Mouse (Mus musculus) MEL (cell line): ENCODE data around the gene Klk1b4. TPM values are rescaled to one million over a fixed set of nuclear protein-coding genes. Genes with fewer than 3 reads are reported as not detected.

Source experiments
- DNase-seq: peaks from one replicate; pipeline ENCODE4 v3.0.0; 2011; ENCODE audit warnings: low read depth, low spot score
- H3K27ac ChIP-seq: 2 replicates; pipeline ENCODE4 v1.5.1; 2012; ENCODE audit warnings: low read depth, mild to moderate bottlenecking, control low read depth, low read length, moderate library complexity; ENCODE audit not compliant: control insufficient read depth
- H3K27me3 ChIP-seq, 2 experiments: fragments of 150-350 bp in 1 of 2; sonication (generic) in 1 of 2; 2 replicates each; pipeline ENCODE4 v1.6.1; 2012; ENCODE audit warnings: low read length in 2 of 2, mild to moderate bottlenecking in 2 of 2, improper control_type of control experiment in 1 of 2, moderate library complexity in 1 of 2; ENCODE audit not compliant: insufficient read depth in 2 of 2, control insufficient read depth in 1 of 2
- H3K36me3 ChIP-seq, 2 experiments: 2 replicates each; pipeline ENCODE4 v1.6.1; 2012 to 2014; ENCODE audit warnings: low read length in 2 of 2, improper control_type of control experiment in 1 of 2, inconsistent platforms in 1 of 2, mild to moderate bottlenecking in 1 of 2; ENCODE audit not compliant: insufficient read depth in 2 of 2, control insufficient read depth in 1 of 2
- H3K4me1 ChIP-seq, 2 experiments: fragments of 150-350 bp in 1 of 2; sonication (generic) in 1 of 2; 2 replicates each; pipeline ENCODE4 v1.6.1; 2012; ENCODE audit warnings: low read length in 2 of 2, improper control_type of control experiment in 1 of 2, mild to moderate bottlenecking in 1 of 2; ENCODE audit not compliant: insufficient read depth in 2 of 2, control insufficient read depth in 1 of 2
- H3K4me3 ChIP-seq, 2 experiments: fragments of 150-350 bp in 1 of 2; sonication (generic) in 1 of 2; 2 replicates each; pipeline ENCODE4 v1.5.1; 2012; ENCODE audit warnings: low read depth in 2 of 2, low read length in 2 of 2, mild to moderate bottlenecking in 2 of 2, moderate library complexity in 2 of 2, control low read depth in 1 of 2, improper control_type of control experiment in 1 of 2; ENCODE audit not compliant: control insufficient read depth in 1 of 2, insufficient read depth in 1 of 2
- H3K79me2 ChIP-seq: 2 replicates; pipeline ENCODE4 v1.6.1; 2012; ENCODE audit warnings: mild to moderate bottlenecking, low read length, moderate library complexity; ENCODE audit not compliant: control insufficient read depth, poor library complexity, insufficient read depth
- H3K9ac ChIP-seq: 2 replicates; pipeline ENCODE4 v1.6.1; 2012; ENCODE audit warnings: low read depth, mild to moderate bottlenecking, control low read depth, low read length, moderate library complexity; ENCODE audit not compliant: control insufficient read depth, poor library complexity, severe bottlenecking
- H3K9me3 ChIP-seq: fragments of 150-350 bp; sonication (generic); replicated peaks from 2 replicates; pipeline ENCODE4 v1.6.1; 2012; ENCODE audit warnings: mild to moderate bottlenecking, low read length, improper control_type of control experiment, moderate library complexity; ENCODE audit not compliant: insufficient read depth
- BHLHE40 ChIP-seq: IDR thresholded peaks from 2 replicates; pipeline ENCODE4 v1.6.1; 2012; ENCODE audit warnings: low read depth, mild to moderate bottlenecking, inconsistent platforms, low read length, improper control_type of control experiment, borderline replicate concordance
- ELF1 ChIP-seq: IDR thresholded peaks from 2 replicates; pipeline ENCODE4 v1.6.1; 2014; ENCODE audit warnings: low read depth, mild to moderate bottlenecking, inconsistent platforms, low read length, improper control_type of control experiment, moderate library complexity
- NELFE ChIP-seq: IDR thresholded peaks from 2 replicates; pipeline ENCODE4 v1.6.1; 2011; ENCODE audit warnings: low read depth, low read length, improper control_type of control experiment
- POLR2AphosphoS2 ChIP-seq: IDR thresholded peaks from 2 replicates; pipeline ENCODE4 v1.6.1; 2011; ENCODE audit warnings: low read length, improper control_type of control experiment
- POLR2AphosphoS5 ChIP-seq: IDR thresholded peaks from 2 replicates; pipeline ENCODE4 v1.6.1; 2012; ENCODE audit warnings: low read depth, borderline replicate concordance, mild to moderate bottlenecking, inconsistent platforms, low read length, moderate library complexity, mixed read lengths
- RCOR1 ChIP-seq: IDR thresholded peaks from 2 replicates; pipeline ENCODE4 v1.6.1; 2012; ENCODE audit warnings: low read depth, mild to moderate bottlenecking, inconsistent platforms, low read length, improper control_type of control experiment
- SIN3A ChIP-seq: IDR thresholded peaks from 2 replicates; pipeline ENCODE4 v1.6.1; 2012; ENCODE audit warnings: low read length, improper control_type of control experiment, inconsistent platforms
- SMC3 ChIP-seq: IDR thresholded peaks from 2 replicates; pipeline ENCODE4 v1.6.1; 2011; ENCODE audit warnings: low read depth, low read length, improper control_type of control experiment
- UBTF ChIP-seq: IDR thresholded peaks from 2 replicates; pipeline ENCODE4 v1.6.1; 2012; ENCODE audit warnings: low read depth, mild to moderate bottlenecking, inconsistent platforms, low read length, improper control_type of control experiment, moderate library complexity, borderline replicate concordance; ENCODE audit not compliant: insufficient read depth
- ZMIZ1 ChIP-seq: IDR thresholded peaks from 2 replicates; pipeline ENCODE4 v1.6.1; 2012; ENCODE audit warnings: low read depth, mild to moderate bottlenecking, inconsistent platforms, low read length, improper control_type of control experiment, moderate library complexity
- polyA plus RNA-seq, 2 experiments: library from polyadenylated mRNA; stranded (reverse) in 1 of 2; unstranded in 1 of 2; fragments of >175 nt in 1 of 2; fragments of >200 nt in 1 of 2; gene quantifications; 2 replicates each; pipeline versions ENCODE4 v1.2.1 to v1.2.4; 2012; ENCODE audit warnings: low replicate concordance in 2 of 2, low read depth in 1 of 2; ENCODE audit not compliant: insufficient read length in 2 of 2, insufficient read depth in 1 of 2, missing spikeins in 1 of 2
- total RNA-seq: library from RNA; depleted of rRNA; stranded (reverse); fragments of 300-350 nt; gene quantifications from 2 replicates; pipeline ENCODE4 v1.2.3, GENCODE M21; 2012; rRNA removed

Klk1b4 gene
- total and polyA plus RNA-seq, 3 experiments, result not detected

DNA sequence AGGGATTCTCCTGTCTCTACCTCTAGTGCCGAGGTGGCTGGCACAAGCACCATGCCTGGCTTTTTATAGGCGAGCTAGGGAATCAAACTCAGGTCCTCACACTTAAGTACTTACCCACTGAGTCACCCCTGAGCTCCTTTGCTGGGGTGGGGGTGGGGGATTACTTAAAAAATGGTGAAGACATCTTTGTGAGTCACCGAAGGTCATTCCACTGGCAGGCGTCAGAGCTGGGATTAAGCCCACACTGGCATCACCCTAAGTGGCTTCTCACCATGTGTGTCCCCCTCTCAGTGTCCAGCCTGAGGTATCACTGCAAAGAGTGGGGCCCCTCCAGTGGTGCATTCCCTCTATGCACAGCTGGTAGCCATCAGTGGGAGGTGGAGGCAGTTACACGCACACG, 53.2 kb downstream of the Klk1b4 start:
- H3K79me2 ChIP-seq, result no peaks in the 10 kb centered on the region
- no peaks in the 10 kb centered on the region for H3K9me3 ChIP-seq
- H3K4me1 ChIP-seq, result no peaks in the 10 kb centered on the region
- no peak overlapping the region for H3K9ac ChIP-seq
- no peaks in the 10 kb centered on the region for H3K36me3 ChIP-seq
- H3K27me3 ChIP-seq, result no peaks in the 10 kb centered on the region
- TF ChIP-seq ELF1 (no peak), UBTF (no peak), BHLHE40 (no peak), ZMIZ1 (no peak), RCOR1 (no peak), POLR2AphosphoS2 (no peak)
- no peak overlapping the region for H3K4me3 ChIP-seq
- H3K27ac ChIP-seq, result no peak overlapping the region
- DNase-seq, result no peak

DNA sequence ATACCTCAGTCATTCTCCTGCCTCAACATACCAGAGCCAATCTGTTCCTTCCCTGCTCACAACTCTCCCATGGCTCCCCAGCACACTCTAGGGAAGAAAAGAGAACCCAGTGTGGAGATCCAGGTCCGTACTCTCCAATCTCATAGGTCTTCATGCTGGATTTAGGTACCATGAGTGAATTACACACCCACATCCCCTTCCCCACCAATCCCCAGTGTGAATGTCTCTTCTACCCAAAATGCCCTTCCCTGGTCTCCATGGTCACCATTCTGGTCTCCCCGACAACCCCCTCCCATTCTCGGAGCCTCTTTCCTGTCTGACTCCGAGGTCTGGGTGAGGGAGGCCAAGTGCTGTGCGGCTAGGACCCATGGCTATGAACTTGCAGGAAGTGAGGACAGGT, 53.9 kb downstream of the Klk1b4 start, which contains the start of gene Gm15517:
Gm15517 (plus strand) TSS at position 301 of the 400 bp plus-strand sequence.
- no peak for DNase-seq
- H3K9me3 ChIP-seq, result no peaks in the 10 kb centered on the region
- no peaks in the 10 kb centered on the region for H3K36me3 ChIP-seq
- H3K27ac ChIP-seq, result no peak within 1 kb of the TSS
- no peak within 1 kb of the TSS for H3K4me3 ChIP-seq
- no peak within 1 kb of the TSS for H3K9ac ChIP-seq
- H3K4me1 ChIP-seq, result no peaks in the 10 kb centered on the region
- no peaks in the 10 kb centered on the region for H3K27me3 ChIP-seq
- H3K79me2 ChIP-seq, result no peaks in the 10 kb centered on the region
- TF ChIP-seq SIN3A (no peak), NELFE (no peak), POLR2AphosphoS5 (no peak), POLR2AphosphoS2 (no peak), SMC3 (no peak), BHLHE40 (no peak)
- TF ChIP-seq, all 39 proteins: peak for 0

Other genes starting within 250 kb of the Klk1b4 start
- not detected in 2 replicates for gene Klk1b1, start 240.7 kb upstream of the Klk1b4 start, total RNA-seq
- not detected for gene Klk1b1, start 240.7 kb upstream of the Klk1b4 start, polyA plus RNA-seq
- not detected in 2 replicates for gene Klk1b9, start 231.4 kb upstream of the Klk1b4 start, total RNA-seq
- gene Klk1b9, start 231.4 kb upstream of the Klk1b4 start, polyA plus RNA-seq, result not detected
- not detected in 2 replicates for gene Klk1b11, start 211.6 kb upstream of the Klk1b4 start, total RNA-seq
- not detected for gene Klk1b11, start 211.6 kb upstream of the Klk1b4 start, polyA plus RNA-seq
- not detected in 2 replicates for gene Klk1b26, start 195.3 kb upstream of the Klk1b4 start, total RNA-seq
- not detected for gene Klk1b26, start 195.3 kb upstream of the Klk1b4 start, polyA plus RNA-seq
- not detected in 2 replicates for gene Klk1b27, start 155.1 kb upstream of the Klk1b4 start, total RNA-seq
- gene Klk1b27, start 155.1 kb upstream of the Klk1b4 start, polyA plus RNA-seq, result not detected
- not detected in 2 replicates for gene Klk1b21, start 105.1 kb upstream of the Klk1b4 start, total RNA-seq
- not detected for gene Klk1b21, start 105.1 kb upstream of the Klk1b4 start, polyA plus RNA-seq
- gene Klk1b22, start 94.8 kb upstream of the Klk1b4 start, total RNA-seq, result not detected in 2 replicates
- gene Klk1b22, start 94.8 kb upstream of the Klk1b4 start, polyA plus RNA-seq, result not detected
- gene Klk1b16, start 70.7 kb upstream of the Klk1b4 start, total RNA-seq, result not detected in 2 replicates
- gene Klk1b16, start 70.7 kb upstream of the Klk1b4 start, polyA plus RNA-seq, result not detected
- not detected in 2 replicates for gene Klk1b24, start 19.2 kb upstream of the Klk1b4 start, total RNA-seq
- gene Klk1b24, start 19.2 kb upstream of the Klk1b4 start, polyA plus RNA-seq, result not detected
- not detected in 2 replicates for gene Klk1b3, start 9.2 kb upstream of the Klk1b4 start, total RNA-seq
- gene Klk1b3, start 9.2 kb upstream of the Klk1b4 start, polyA plus RNA-seq, result not detected
- not detected in 2 replicates for gene Klk1b5, start 8.5 kb downstream of the Klk1b4 start, total RNA-seq
- gene Klk1b5, start 8.5 kb downstream of the Klk1b4 start, polyA plus RNA-seq, result not detected
- not detected in 2 replicates for gene Klk1, start 17.9 kb downstream of the Klk1b4 start, total RNA-seq
- gene Klk1, start 17.9 kb downstream of the Klk1b4 start, polyA plus RNA-seq, result not detected
- not detected in 2 replicates for gene Gm36864, start 28.7 kb downstream of the Klk1b4 start, total RNA-seq
- under 1 TPM in 1 of 2 experiments, not detected in 1; 0.08 TPM for gene Gm36864, start 28.7 kb downstream of the Klk1b4 start, polyA plus RNA-seq
- gene 1700028J19Rik, start 39.3 kb downstream of the Klk1b4 start, total RNA-seq, result 0.46 and 0.62 TPM in 2 replicates
- 1 to 10 TPM in 1 of 2 experiments, not detected in 1; 1.2 TPM for gene 1700028J19Rik, start 39.3 kb downstream of the Klk1b4 start, polyA plus RNA-seq
- gene 2410002F23Rik, start 39.3 kb downstream of the Klk1b4 start, total RNA-seq, result 89.1 and 148 TPM in 2 replicates
- gene 2410002F23Rik, start 39.3 kb downstream of the Klk1b4 start, polyA plus RNA-seq, result 100 to 1,000 TPM; 174 to 841 TPM
- 0.10 and 0.12 TPM in 2 replicates for gene Acp4, start 49.9 kb downstream of the Klk1b4 start, total RNA-seq
- gene Acp4, start 49.9 kb downstream of the Klk1b4 start, polyA plus RNA-seq, result under 1 TPM in 1 of 2 experiments, not detected in 1; 0.14 TPM
- not detected in 2 replicates for gene Gm15517, start 54.0 kb downstream of the Klk1b4 start, total RNA-seq
- gene Gm15517, start 54.0 kb downstream of the Klk1b4 start, polyA plus RNA-seq, result not detected
- 0.33 and 0.39 TPM in 2 replicates for gene Clec11a, start 99.5 kb downstream of the Klk1b4 start, total RNA-seq
- under 1 TPM in 1 of 2 experiments, not detected in 1; 0.33 TPM for gene Clec11a, start 99.5 kb downstream of the Klk1b4 start, polyA plus RNA-seq
- gene Shank1, start 102.8 kb downstream of the Klk1b4 start, total RNA-seq, result 0.12 and 0.29 TPM in 2 replicates
- 1 to 10 TPM in 1 of 2 experiments, not detected in 1; 3.9 TPM for gene Shank1, start 102.8 kb downstream of the Klk1b4 start, polyA plus RNA-seq
- 0.08 and 0.20 TPM in 2 replicates for gene Syt3, start 176.7 kb downstream of the Klk1b4 start, total RNA-seq
- under 1 TPM in 1 of 2 experiments, not detected in 1; 0.56 TPM for gene Syt3, start 176.7 kb downstream of the Klk1b4 start, polyA plus RNA-seq
- not detected in 2 replicates for gene 1700008O03Rik, start 178.4 kb downstream of the Klk1b4 start, total RNA-seq
- under 1 TPM in 1 of 2 experiments, not detected in 1; 0.95 TPM for gene 1700008O03Rik, start 178.4 kb downstream of the Klk1b4 start, polyA plus RNA-seq
- gene Lrrc4b, start 221.6 kb downstream of the Klk1b4 start, total RNA-seq, result 0.52 and 0.58 TPM in 2 replicates
- 1 to 10 TPM in 1 of 2 experiments, not detected in 1; 4.4 TPM for gene Lrrc4b, start 221.6 kb downstream of the Klk1b4 start, polyA plus RNA-seq